Mouse (Mus musculus): ENCODE data around the gene Arpc1a. TPM values are rescaled to one million over a fixed set of nuclear protein-coding genes. Genes with fewer than 3 reads are reported as not detected.
"Not testable (repeated sequence)": the region's sequence is repeated elsewhere in the genome, so short reads cannot be mapped to it uniquely, and the experiment has no call there.

Arpc1a gene
- polyA plus RNA-seq (2012; rRNA removed), result 117 and 135 TPM in 2 replicates

GRCm38 (mm10) chr5:145083632-145084451 lies at the start of gene Arpc1a, which contains the start of gene Kpna7:
Gene Arpc1a (plus strand): TSS chr5:145083830.
Gene Kpna7 (minus strand): TSS chr5:145084030.
- H3K4me1 ChIP-seq (ENCODE audit: control insufficient read depth, insufficient read depth, low read length), result peaks cover 3% of the 10 kb centered on the region; the same call in 1 of the 2 replicates
- H3K4me3 ChIP-seq (replicated peaks; ENCODE audit: extremely low read depth, low read depth, low read length), result peak within 1 kb of the TSS; percentile 95
- WGBS, result under 1% methylated on average over 54 of the region's 54 CpGs
- TF ChIP-seq POLR2A (IDR thresholded peaks at IDR 0.05; ENCODE audit: borderline replicate concordance, extremely low read depth, low read depth, low read length), result peak; percentile 84
- no peak for TF ChIP-seq CTCF (IDR thresholded peaks at IDR 0.05; ENCODE audit: insufficient read depth, low read length)
- DNase-seq, result peak; percentile 88

GRCm38 (mm10) chr5:145041628-145042027 lies 42.0 kb upstream of the Arpc1a start:
- WGBS, result 39% methylated on average over 4 of the region's 4 CpGs
- TF ChIP-seq POLR2A (IDR thresholded peaks at IDR 0.05; ENCODE audit: borderline replicate concordance, extremely low read depth, low read depth, low read length) (no peak), CTCF (IDR thresholded peaks at IDR 0.05; ENCODE audit: insufficient read depth, low read length) (no peak)
- H3K4me3 ChIP-seq (replicated peaks; ENCODE audit: extremely low read depth, low read depth, low read length), result no peak overlapping the region
- H3K4me1 ChIP-seq (ENCODE audit: control insufficient read depth, insufficient read depth, low read length), result no peaks in the 10 kb centered on the region
- no peak for DNase-seq

- not testable (repeated sequence) for DNase-seq; H3K4me3 ChIP-seq (replicated peaks; ENCODE audit: extremely low read depth, low read depth, low read length); H3K4me1 ChIP-seq (ENCODE audit: control insufficient read depth, insufficient read depth, low read length)
- WGBS, result 39% methylated on average over 3 of the region's 3 CpGs
Observed at GRCm38 (mm10) chr5:145042690-145043089, 40.9 kb upstream of the Arpc1a start, which contains the start of gene 1700018F24Rik. Gene 1700018F24Rik (plus strand): TSS chr5:145042990.

GRCm38 (mm10) chr5:145054187-145054586 lies 29.4 kb upstream of the Arpc1a start:
- not testable (repeated sequence) for H3K4me3 ChIP-seq (replicated peaks; ENCODE audit: extremely low read depth, low read depth, low read length); H3K4me1 ChIP-seq (ENCODE audit: control insufficient read depth, insufficient read depth, low read length); DNase-seq
- WGBS, result 46% methylated on average over 3 of the region's 3 CpGs

- H3K4me1 ChIP-seq (ENCODE audit: control insufficient read depth, insufficient read depth, low read length), result no peaks in the 10 kb centered on the region
- 80% methylated on average over 8 of the region's 8 CpGs for WGBS
- H3K4me3 ChIP-seq (replicated peaks; ENCODE audit: extremely low read depth, low read depth, low read length), result no peak overlapping the region
- no peak for DNase-seq
- TF ChIP-seq POLR2A (IDR thresholded peaks at IDR 0.05; ENCODE audit: borderline replicate concordance, extremely low read depth, low read depth, low read length) (no peak), CTCF (IDR thresholded peaks at IDR 0.05; ENCODE audit: insufficient read depth, low read length) (no peak)
Observed at GRCm38 (mm10) chr5:145057907-145058306, 25.7 kb upstream of the Arpc1a start.

- Histone ChIP-seq H3K4me3 (replicated peaks; ENCODE audit: extremely low read depth, low read depth, low read length) (no peak overlapping the region), H3K4me1 (ENCODE audit: control insufficient read depth, insufficient read depth, low read length) (no peaks in the 10 kb centered on the region)
- WGBS, result 90% methylated on average over 7 of the region's 7 CpGs
- no peak for DNase-seq
- TF ChIP-seq CTCF (IDR thresholded peaks at IDR 0.05; ENCODE audit: insufficient read depth, low read length), result no peak
- no peak for TF ChIP-seq POLR2A (IDR thresholded peaks at IDR 0.05; ENCODE audit: borderline replicate concordance, extremely low read depth, low read depth, low read length)
Observed at GRCm38 (mm10) chr5:145058722-145059121, 24.9 kb upstream of the Arpc1a start.

- no peaks in the 10 kb centered on the region for H3K4me1 ChIP-seq (ENCODE audit: control insufficient read depth, insufficient read depth, low read length)
- no peak overlapping the region for H3K4me3 ChIP-seq (replicated peaks; ENCODE audit: extremely low read depth, low read depth, low read length)
- no peak for DNase-seq
- TF ChIP-seq CTCF (IDR thresholded peaks at IDR 0.05; ENCODE audit: insufficient read depth, low read length) (no peak), POLR2A (IDR thresholded peaks at IDR 0.05; ENCODE audit: borderline replicate concordance, extremely low read depth, low read depth, low read length) (no peak)
- WGBS, result 70% methylated on average over 2 of the region's 2 CpGs
Observed at GRCm38 (mm10) chr5:145059524-145059923, 24.1 kb upstream of the Arpc1a start.

GRCm38 (mm10) chr5:145064765-145065340 lies 18.8 kb upstream of the Arpc1a start:
- WGBS, result 85% methylated on average over 1 of the region's 1 CpGs

GRCm38 (mm10) chr5:145068863-145069262 lies 14.8 kb upstream of the Arpc1a start:
- TF ChIP-seq CTCF (IDR thresholded peaks at IDR 0.05; ENCODE audit: insufficient read depth, low read length), result no peak
- TF ChIP-seq POLR2A (IDR thresholded peaks at IDR 0.05; ENCODE audit: borderline replicate concordance, extremely low read depth, low read depth, low read length), result no peak
- Histone ChIP-seq H3K4me1 (ENCODE audit: control insufficient read depth, insufficient read depth, low read length) (no peaks in the 10 kb centered on the region), H3K4me3 (replicated peaks; ENCODE audit: extremely low read depth, low read depth, low read length) (no peak overlapping the region)
- DNase-seq, result no peak
- 38% methylated on average over 3 of the region's 3 CpGs for WGBS

More at GRCm38 (mm10) chr5:145064765-145065340, 18.8 kb upstream of the Arpc1a start:
- Histone ChIP-seq H3K4me3 (replicated peaks; ENCODE audit: extremely low read depth, low read depth, low read length) (no peak overlapping the region), H3K4me1 (ENCODE audit: control insufficient read depth, insufficient read depth, low read length) (no peaks in the 10 kb centered on the region)
- TF ChIP-seq POLR2A (IDR thresholded peaks at IDR 0.05; ENCODE audit: borderline replicate concordance, extremely low read depth, low read depth, low read length) (no peak), CTCF (IDR thresholded peaks at IDR 0.05; ENCODE audit: insufficient read depth, low read length) (no peak)
- DNase-seq, result no peak

GRCm38 (mm10) chr5:145069707-145070106 lies 13.9 kb upstream of the Arpc1a start:
- peak; percentile 80 for TF ChIP-seq CTCF (IDR thresholded peaks at IDR 0.05; ENCODE audit: insufficient read depth, low read length)
- no peak for TF ChIP-seq POLR2A (IDR thresholded peaks at IDR 0.05; ENCODE audit: borderline replicate concordance, extremely low read depth, low read depth, low read length)
- H3K4me1 ChIP-seq (ENCODE audit: control insufficient read depth, insufficient read depth, low read length), result no peaks in the 10 kb centered on the region
- WGBS, result under 1% methylated on average over 5 of the region's 5 CpGs
- no peak overlapping the region for H3K4me3 ChIP-seq (replicated peaks; ENCODE audit: extremely low read depth, low read depth, low read length)
- DNase-seq, result peak; percentile 61

Measured in lung, adult 2 months (tissue).